Mouse (Mus musculus) testis, postnatal 10 days (tissue): ENCODE results near the gene Pramel5.
"Not testable (repeated sequence)": the region's sequence is repeated elsewhere in the genome, so short reads cannot be mapped to it uniquely, and the experiment has no call there.

Experiments
- DNase-seq: peaks from one replicate; pipeline ENCODE4 v3.0.0; 2021; ENCODE audit warnings: low spot score

Gene Pramel5

GRCm38 (mm10) chr4:144280388-144280787 is at the start of gene Pramel5:
Gene Pramel5 (minus strand): TSS chr4:144280488.
- not testable (repeated sequence) for DNase-seq

GRCm38 (mm10) chr4:144329949-144330348 is 49.7 kb upstream of the Pramel5 start, which contains the start of gene Gm13128:
Gene Gm13128 (plus strand): TSS chr4:144330249.
- not testable (repeated sequence) for DNase-seq

GRCm38 (mm10) chr4:144312666-144313460 is 32.6 kb upstream of the Pramel5 start:
- not testable (repeated sequence) for DNase-seq

GRCm38 (mm10) chr4:144299414-144299813 is 19.1 kb upstream of the Pramel5 start:
- not testable (repeated sequence) for DNase-seq

- not testable (repeated sequence) for DNase-seq
These were observed 25.5 kb downstream of the Pramel5 start for GRCm38 (mm10) chr4:144254768-144255167.
